Mouse (Mus musculus) thymus, adult 2 months (tissue): Measurements from ENCODE around the gene Fam185a.

Experiments used
- CTCF ChIP-seq: fragments of 200-500 bp; IDR thresholded peaks from 2 replicates; pipeline ENCODE4 v1.5.1; 2012; ENCODE audit warnings: mild to moderate bottlenecking, control low read depth, low read length, moderate library complexity, borderline replicate concordance; ENCODE audit not compliant: control insufficient read depth, poor library complexity, insufficient read depth; ENCODE audit errors: extremely low read depth
- POLR2A ChIP-seq: fragments of 200-500 bp; IDR thresholded peaks from 2 replicates; pipeline ENCODE4 v1.6.1; 2012; ENCODE audit warnings: mild to moderate bottlenecking, low read length, control low read depth, moderate library complexity; ENCODE audit not compliant: control insufficient read depth, poor library complexity, insufficient read depth; ENCODE audit errors: extremely low read depth

GRCm38 (mm10) chr5:21486798-21487197, 62.0 kb downstream of the Fam185a start:
- no peak for TF ChIP-seq CTCF
- no peak for TF ChIP-seq POLR2A
